Mouse (Mus musculus) C2C12 (cell line): ENCODE measurements around the gene Igf2r.

ENCODE experiments used
- CEBPB ChIP-seq: IDR thresholded peaks from one replicate; pipeline ENCODE4 v1.6.1; 2011; ENCODE audit warnings: low read depth, mild to moderate bottlenecking, control low read depth, moderate library complexity
- CTCF ChIP-seq: IDR thresholded peaks from one replicate; pipeline ENCODE4 v1.5.1; 2011; ENCODE audit not compliant: control insufficient read depth, insufficient read depth, insufficient read length
- MAX ChIP-seq: IDR thresholded peaks from one replicate; pipeline ENCODE4 v1.6.1; 2011; ENCODE audit warnings: mild to moderate bottlenecking, control low read depth
- MYOD1 ChIP-seq: IDR thresholded peaks from one replicate; pipeline ENCODE4 v1.6.1; 2011; ENCODE audit warnings: low read depth; ENCODE audit not compliant: control insufficient read depth, insufficient read length
- MYOG ChIP-seq: IDR thresholded peaks from one replicate; pipeline ENCODE4 v1.6.1; 2011; ENCODE audit not compliant: control insufficient read depth, insufficient read length; ENCODE audit errors: extremely low read depth
- USF1 ChIP-seq: IDR thresholded peaks from one replicate; pipeline ENCODE4 v1.6.1; 2011; ENCODE audit warnings: low read depth, mild to moderate bottlenecking, control low read depth, moderate library complexity

DNA sequence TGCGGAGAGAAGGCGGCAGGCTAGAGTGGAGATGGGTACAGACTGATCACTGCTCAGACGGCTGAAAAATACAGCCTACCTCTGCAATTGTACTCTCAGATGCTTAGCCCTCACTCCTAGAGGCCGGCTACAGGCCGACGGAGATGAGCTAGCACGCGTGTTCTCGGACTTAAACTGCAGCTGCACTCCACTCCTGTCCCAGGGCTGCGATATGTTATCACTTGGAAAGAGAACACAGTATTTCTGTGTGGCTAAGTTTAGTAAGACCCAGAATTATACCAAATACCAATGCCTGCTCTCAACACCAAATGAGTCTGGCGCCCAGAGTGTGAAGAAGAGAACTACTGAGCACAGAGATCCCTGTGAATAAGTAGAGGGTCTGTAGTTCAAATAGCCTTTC, 116.9 kb downstream of the Igf2r start:
- TF ChIP-seq CTCF (no peak), MAX (no peak), USF1 (no peak), MYOD1 (no peak), CEBPB (no peak), MYOG (no peak)
